Mouse (Mus musculus): ENCODE data around the gene 2310039H08Rik. TPM values are rescaled to one million over a fixed set of nuclear protein-coding genes. Genes with fewer than 3 reads are reported as not detected.

Gene 2310039H08Rik
- 31.1 and 31.3 TPM in 2 replicates for total RNA-seq (2014; fragmentation: Nextera tagmentation)
- 11.9 TPM in 2 replicates for total RNA-seq (2017)

DNA sequence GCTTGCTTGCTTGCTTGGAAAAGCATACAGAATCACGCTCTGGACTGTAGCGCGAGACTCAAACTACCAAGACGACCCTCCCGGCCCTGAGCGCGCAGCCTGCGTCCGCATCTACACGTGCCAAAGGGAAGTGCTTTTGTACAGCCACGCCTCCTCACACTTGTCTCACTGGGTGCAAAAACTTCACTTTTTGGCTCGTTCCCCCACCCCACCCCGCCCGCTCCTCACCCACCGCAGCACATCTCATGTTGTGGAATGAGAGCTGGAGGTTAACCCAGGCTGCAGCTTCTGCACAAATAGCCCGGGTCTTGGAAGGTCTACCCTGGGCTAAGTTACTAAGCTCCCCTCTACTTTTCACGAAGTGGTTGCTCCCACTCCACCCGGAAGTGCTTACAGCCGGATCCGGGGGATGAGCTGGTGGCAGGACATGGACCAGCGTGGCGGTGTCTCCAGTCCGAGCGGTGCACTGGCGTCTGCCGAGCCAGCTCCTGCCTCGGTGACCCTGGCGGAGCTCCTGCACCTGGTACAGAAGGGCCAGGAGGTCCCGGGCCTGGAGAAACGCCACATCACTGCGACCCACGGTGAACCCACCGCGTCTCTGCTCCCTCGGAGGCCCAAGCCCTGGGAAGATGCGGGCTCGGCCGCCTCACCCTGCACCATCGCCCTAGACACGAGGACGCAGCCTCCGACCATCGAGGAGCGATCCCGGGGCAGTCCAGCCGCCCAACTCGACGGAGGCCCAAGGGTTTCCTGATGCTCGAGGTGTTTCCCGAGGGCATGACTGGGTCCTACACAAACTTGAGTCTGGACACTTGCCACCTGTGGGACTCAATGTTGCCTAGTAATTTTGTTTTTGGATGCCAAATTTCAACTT is at the start of gene 2310039H08Rik:
Gene 2310039H08Rik, plus strand, starts transcription at position 232 of the 874 bp plus-strand sequence.
- ATAC-seq (replicated peaks; ENCODE audit: low FRiP score, low TSS enrichment, poor library complexity, severe bottlenecking) = peak; percentile 78

GRCm38 (mm10) chr17:46724477-46725084 is 47.9 kb upstream of the 2310039H08Rik start:
- ATAC-seq (replicated peaks; ENCODE audit: low FRiP score, low TSS enrichment, poor library complexity, severe bottlenecking) = no peak

DNA sequence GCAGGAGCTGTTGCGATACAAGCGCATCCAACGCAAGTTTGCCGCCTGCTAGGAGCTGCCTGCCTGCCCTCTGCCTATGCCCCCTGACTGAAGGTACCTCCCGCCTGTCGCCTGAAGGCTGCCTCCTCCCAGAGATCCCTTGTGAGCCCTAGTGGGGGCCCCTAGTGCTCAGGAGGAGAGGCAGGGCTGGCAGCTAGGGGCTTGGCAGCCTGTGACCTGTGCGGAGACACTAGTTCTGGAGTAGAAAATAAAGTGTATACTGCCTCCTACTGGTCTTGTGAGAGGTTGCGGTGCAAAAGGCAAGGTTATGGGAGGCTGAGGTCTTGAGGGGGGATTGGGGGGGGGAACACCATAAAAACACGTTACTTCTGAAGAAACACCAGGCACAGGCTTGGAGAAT is 47.2 kb upstream of the 2310039H08Rik start:
- peak; percentile 36 for ATAC-seq (replicated peaks; ENCODE audit: low FRiP score, low TSS enrichment, poor library complexity, severe bottlenecking)

GRCm38 (mm10) chr17:46725731-46726645 is 46.4 kb upstream of the 2310039H08Rik start:
- no peak for ATAC-seq (replicated peaks; ENCODE audit: low FRiP score, low TSS enrichment, poor library complexity, severe bottlenecking)

DNA sequence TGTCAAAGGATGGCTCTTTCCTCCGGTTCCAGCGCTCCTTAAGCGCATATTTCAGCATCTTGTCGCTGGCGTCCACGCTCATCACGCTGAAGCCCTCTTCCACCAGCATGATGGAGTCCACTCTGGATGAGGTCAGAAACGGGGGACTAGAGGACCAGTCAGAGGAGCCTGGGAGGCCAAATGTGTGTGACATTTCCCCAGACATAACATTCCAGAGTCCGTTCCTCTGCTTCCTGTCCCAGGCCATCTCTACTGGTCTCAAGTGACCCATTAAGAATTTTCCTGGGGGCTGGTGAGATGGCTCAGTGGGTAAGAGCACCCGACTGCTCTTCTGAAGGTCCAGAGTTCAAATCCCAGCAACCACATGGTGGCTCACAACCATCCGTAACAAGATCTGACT is 45.2 kb upstream of the 2310039H08Rik start:
- no peak for ATAC-seq (replicated peaks; ENCODE audit: low FRiP score, low TSS enrichment, poor library complexity, severe bottlenecking)

- ATAC-seq (replicated peaks; ENCODE audit: low FRiP score, low TSS enrichment, poor library complexity, severe bottlenecking) = no peak
Observed at GRCm38 (mm10) chr17:46728021-46728420, 44.4 kb upstream of the 2310039H08Rik start.

- ATAC-seq (replicated peaks; ENCODE audit: low FRiP score, low TSS enrichment, poor library complexity, severe bottlenecking) = no peak
Observed at GRCm38 (mm10) chr17:46728496-46728895, 43.9 kb upstream of the 2310039H08Rik start.

DNA sequence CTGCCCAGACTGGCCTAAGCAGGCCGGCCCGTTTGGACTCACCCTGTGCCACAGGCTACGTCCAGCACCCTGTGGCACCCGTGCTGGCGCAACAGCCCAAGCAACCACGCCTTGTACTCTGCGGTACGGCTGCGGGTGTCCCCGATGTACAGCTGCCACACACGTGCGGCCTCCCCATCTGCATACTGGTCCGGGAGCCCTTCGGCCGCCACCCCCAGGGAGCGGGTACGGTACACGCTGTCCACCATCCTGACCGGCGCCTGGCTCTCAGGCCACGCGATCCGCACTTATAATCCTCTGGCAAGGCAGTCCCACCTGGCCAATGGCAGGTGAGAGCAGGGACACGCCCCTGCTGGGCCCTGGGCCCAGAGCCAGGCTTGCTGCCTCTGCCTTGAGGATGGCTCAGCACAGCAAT is 43.5 kb upstream of the 2310039H08Rik start, which contains the start of gene Gnmt:
Gene Gnmt, minus strand, starts transcription at position 265 of the 415 bp plus-strand sequence.
- ATAC-seq (replicated peaks; ENCODE audit: low FRiP score, low TSS enrichment, poor library complexity, severe bottlenecking) = peak; percentile 42; the same call in 1 of the 2 replicates

GRCm38 (mm10) chr17:46734055-46734454 is 38.4 kb upstream of the 2310039H08Rik start:
- no peak for ATAC-seq (replicated peaks; ENCODE audit: low FRiP score, low TSS enrichment, poor library complexity, severe bottlenecking)

DNA sequence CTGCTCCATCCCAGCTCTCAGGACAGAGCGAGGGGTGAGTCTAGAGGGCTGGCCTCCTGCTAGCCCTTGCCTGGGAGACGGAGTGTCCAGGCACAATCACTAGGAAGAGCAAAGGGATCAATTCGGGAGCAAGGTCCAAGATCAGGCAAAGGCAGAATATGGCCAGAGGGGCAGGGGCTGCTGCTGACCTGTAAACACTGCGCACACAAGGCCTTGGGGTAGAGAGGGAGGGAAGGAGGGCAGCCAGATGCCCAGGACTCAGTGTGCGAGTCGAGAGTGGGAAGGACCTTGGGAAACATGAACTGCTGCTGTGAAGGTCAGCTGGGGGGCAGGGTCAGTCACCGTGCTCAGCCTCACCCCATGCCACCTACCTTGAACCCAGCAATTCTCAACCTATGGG is 37.1 kb upstream of the 2310039H08Rik start:
- ATAC-seq (replicated peaks; ENCODE audit: low FRiP score, low TSS enrichment, poor library complexity, severe bottlenecking) = no peak

DNA sequence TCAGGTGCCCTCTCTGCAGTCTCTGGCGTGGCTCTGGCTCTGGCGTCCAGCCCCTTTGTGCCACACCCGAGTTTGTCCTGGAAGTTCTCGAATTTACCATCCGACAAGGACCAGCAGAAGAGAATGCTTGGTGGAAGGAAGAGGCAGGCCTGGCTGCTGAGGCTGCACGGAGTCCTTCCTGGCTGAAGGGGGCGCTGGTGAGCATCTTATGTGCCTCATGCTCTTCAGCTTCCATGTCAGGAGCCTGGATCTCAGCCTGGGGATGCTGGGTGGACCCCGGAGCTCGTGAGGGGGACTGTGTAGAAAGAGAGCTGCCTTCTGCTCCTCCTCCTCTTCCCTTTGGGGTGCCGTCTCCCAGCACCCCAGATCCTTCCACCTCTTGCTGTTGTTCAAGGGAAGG is 36.3 kb upstream of the 2310039H08Rik start:
- ATAC-seq (replicated peaks; ENCODE audit: low FRiP score, low TSS enrichment, poor library complexity, severe bottlenecking) = peak; percentile 77

GRCm38 (mm10) chr17:46741305-46741704 is 31.1 kb upstream of the 2310039H08Rik start:
- ATAC-seq (replicated peaks; ENCODE audit: low FRiP score, low TSS enrichment, poor library complexity, severe bottlenecking) = no peak

DNA sequence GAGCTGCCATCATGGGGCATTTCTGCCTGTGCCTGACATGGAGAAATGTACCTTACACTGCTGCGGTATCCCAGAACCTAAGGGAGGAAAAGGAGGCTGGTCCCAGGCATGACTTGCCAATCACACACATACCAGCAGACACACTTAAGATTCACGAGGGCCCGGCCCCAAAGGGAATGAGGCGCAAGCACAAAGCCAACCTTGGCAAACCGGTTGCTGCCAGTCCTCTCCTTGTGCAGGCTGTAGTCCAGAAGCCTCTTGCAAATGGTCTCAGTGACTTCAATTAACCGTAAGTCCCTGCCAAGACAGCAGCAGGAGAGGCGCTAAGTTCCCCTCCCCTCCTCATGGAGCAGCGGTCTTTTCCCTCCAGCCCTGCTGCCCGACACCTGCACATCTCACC is 29.4 kb upstream of the 2310039H08Rik start:
- ATAC-seq (replicated peaks; ENCODE audit: low FRiP score, low TSS enrichment, poor library complexity, severe bottlenecking) = no peak

DNA sequence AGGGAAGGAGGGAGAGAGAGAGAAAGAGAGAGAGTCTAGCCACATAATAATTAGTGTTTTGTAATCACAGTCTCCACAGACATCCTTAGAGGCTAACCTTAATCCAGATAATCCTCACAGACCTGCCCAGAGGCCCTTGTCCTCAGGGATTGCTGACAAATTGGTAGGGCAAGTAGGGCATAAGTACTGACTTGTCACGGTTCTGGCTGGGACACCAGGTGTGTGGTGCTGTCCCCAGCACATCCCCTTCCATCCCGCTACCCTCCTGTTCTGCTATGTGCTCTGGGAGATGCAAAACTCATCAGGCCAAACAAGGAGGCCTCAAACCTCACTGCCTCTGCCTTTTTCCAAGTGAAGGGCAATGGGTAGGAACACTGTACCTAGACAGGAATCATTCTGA is 26.9 kb upstream of the 2310039H08Rik start:
- ATAC-seq (replicated peaks; ENCODE audit: low FRiP score, low TSS enrichment, poor library complexity, severe bottlenecking) = no peak

GRCm38 (mm10) chr17:46747234-46747633 is 25.2 kb upstream of the 2310039H08Rik start:
- no peak for ATAC-seq (replicated peaks; ENCODE audit: low FRiP score, low TSS enrichment, poor library complexity, severe bottlenecking)

DNA sequence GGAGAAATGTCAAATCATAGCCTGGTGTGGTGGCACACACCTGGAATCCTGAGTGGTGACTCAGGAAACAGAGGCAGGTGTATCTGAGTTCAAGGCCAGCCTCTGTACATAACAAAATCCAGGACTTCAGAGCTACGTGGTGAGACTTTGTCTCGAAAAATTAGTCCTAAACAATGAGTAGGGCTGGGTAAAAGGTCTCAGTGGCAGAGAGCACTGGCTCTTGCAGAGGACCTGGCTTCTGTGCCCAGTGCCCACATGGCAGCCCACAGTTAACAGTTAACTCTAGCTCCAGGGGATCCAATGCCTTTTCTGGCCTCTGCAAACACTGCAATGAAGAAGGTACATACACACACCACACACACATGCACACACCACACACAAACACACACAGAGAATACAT is 24.6 kb upstream of the 2310039H08Rik start:
- ATAC-seq (replicated peaks; ENCODE audit: low FRiP score, low TSS enrichment, poor library complexity, severe bottlenecking) = no peak

DNA sequence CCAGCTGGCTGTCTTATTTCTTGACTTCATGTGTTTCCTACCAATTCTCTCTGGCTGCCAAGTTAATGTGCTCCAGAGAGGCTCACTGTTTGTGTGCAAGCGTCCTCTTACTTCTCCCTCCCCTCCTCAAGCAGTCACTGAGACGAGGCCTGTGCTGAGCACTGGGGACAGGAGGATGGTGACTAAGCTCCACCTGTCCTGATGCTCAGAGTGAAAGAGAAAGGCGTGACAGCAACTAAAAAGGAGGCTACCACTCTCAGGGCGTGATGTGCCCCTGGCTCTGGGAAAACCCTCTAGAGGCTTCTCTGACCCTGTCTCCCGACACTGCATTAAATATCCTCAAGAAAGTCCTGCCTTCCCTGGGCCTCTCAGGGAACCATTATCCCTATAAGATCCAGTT is 23.2 kb upstream of the 2310039H08Rik start:
- ATAC-seq (replicated peaks; ENCODE audit: low FRiP score, low TSS enrichment, poor library complexity, severe bottlenecking) = no peak

DNA sequence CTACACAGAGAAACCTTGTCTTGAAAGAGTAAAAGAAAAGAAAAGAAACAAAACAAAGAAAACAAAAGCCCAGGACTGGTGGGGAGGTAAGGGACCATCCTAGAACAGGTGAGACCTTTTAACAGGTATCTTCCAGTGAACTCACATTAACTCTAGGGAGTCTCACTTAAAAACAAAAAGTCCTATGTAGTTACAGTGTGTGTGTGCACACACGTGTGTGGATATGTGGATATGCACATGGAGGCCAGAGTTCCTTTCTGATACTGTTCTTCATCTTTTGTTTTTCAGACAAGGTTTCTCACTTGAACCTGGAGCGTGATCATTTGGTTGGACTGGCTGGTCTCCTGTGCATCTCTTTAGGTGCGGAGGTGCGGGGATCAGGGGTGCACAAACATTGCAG is 21.9 kb upstream of the 2310039H08Rik start:
- ATAC-seq (replicated peaks; ENCODE audit: low FRiP score, low TSS enrichment, poor library complexity, severe bottlenecking) = no peak

GRCm38 (mm10) chr17:46751056-46751793 is 21.2 kb upstream of the 2310039H08Rik start:
- peak; percentile 34 for ATAC-seq (replicated peaks; ENCODE audit: low FRiP score, low TSS enrichment, poor library complexity, severe bottlenecking)
